Mouse (Mus musculus) cortical plate, adult 2 months (tissue): Measurements from ENCODE around the gene Tmem120b.

Experiments used
- CTCF ChIP-seq: fragments of 200-500 bp; IDR thresholded peaks from 2 replicates; pipeline ENCODE4 v1.5.1; 2011; ENCODE audit warnings: mild to moderate bottlenecking, control low read depth, low read length; ENCODE audit not compliant: insufficient read depth; ENCODE audit errors: extremely low read depth
- POLR2A ChIP-seq: fragments of 200-500 bp; IDR thresholded peaks from 2 replicates; pipeline ENCODE4 v1.6.1; 2011; ENCODE audit warnings: mild to moderate bottlenecking, low read length, control low read depth; ENCODE audit not compliant: insufficient read depth; ENCODE audit errors: extremely low read depth

DNA sequence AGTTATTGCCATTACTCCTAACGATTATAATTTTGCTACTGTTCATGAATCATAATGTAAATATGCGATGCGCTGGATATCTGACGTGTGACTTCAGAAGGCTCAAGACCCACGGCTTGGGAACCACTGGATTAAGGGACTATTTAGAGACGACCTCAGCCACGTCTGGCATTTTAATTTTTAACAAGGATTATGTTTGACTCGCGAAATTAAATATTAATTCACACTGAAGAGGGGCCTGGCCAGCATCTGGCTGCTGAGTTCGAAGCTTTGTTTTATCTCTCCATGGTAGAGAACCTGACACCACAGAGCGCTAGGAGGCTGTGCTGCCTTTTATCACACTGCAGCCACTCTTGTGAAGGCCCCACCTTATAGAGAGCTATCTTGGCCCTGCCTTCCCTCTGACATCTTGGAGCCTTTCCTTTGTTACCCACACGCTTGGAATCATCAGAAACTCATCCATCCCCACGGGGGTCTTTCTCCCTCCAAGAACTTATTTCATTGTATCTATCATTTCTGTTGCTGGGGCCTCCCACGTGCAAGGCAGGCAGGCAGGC lies 24.9 kb downstream of the Tmem120b start:
- TF ChIP-seq CTCF (no peak), POLR2A (no peak)
